Mouse (Mus musculus): ENCODE measurements around the gene Erbb4. TPM values are rescaled to one million over a fixed set of nuclear protein-coding genes. Genes with fewer than 3 reads are reported as not detected.

The Erbb4 gene
- polyA plus RNA-seq, 1 experiment from 2014 or later = 22.3 TPM

- no peaks in the 10 kb centered on the region for H3K4me1 ChIP-seq (ENCODE audit: control insufficient read depth, insufficient read depth, low read length)
- no peaks in the 10 kb centered on the region for H3K36me3 ChIP-seq (ENCODE audit: control insufficient read depth, insufficient read depth, low read length)
- DNase-seq = no peak
- no peak for ATAC-seq (ENCODE audit: low FRiP score, low TSS enrichment)
- H3K9ac ChIP-seq (replicated peaks; ENCODE audit: low read length) = no peak overlapping the region
- no peak overlapping the region for H3K4me2 ChIP-seq (ENCODE audit: low read length)
- no peaks in the 10 kb centered on the region for H3K27me3 ChIP-seq (ENCODE audit: control insufficient read depth, insufficient read depth, low read length)
- no peaks in the 10 kb centered on the region for H3K9me3 ChIP-seq (ENCODE audit: control insufficient read depth, low read length)
- H3K27ac ChIP-seq (replicated peaks; ENCODE audit: low read depth, low read length) = no peak overlapping the region
- H3K4me3 ChIP-seq (replicated peaks; ENCODE audit: low read depth, low read length) = no peak overlapping the region
- WGBS = 97% methylated on average over 2 of the region's 2 CpGs
Measured at GRCm38 (mm10) chr1:68979251-68979650, 128.6 kb downstream of the Erbb4 start.

- Histone ChIP-seq H3K27me3 (ENCODE audit: control insufficient read depth, insufficient read depth, low read length) (no peaks in the 10 kb centered on the region), H3K9ac (replicated peaks; ENCODE audit: low read length) (no peak overlapping the region), H3K9me3 (ENCODE audit: control insufficient read depth, low read length) (no peaks in the 10 kb centered on the region), H3K4me3 (replicated peaks; ENCODE audit: low read depth, low read length) (no peak overlapping the region), H3K27ac (replicated peaks; ENCODE audit: low read depth, low read length) (no peak overlapping the region), H3K4me2 (ENCODE audit: low read length) (no peak overlapping the region), H3K4me1 (ENCODE audit: control insufficient read depth, insufficient read depth, low read length) (no peaks in the 10 kb centered on the region), H3K36me3 (ENCODE audit: control insufficient read depth, insufficient read depth, low read length) (no peaks in the 10 kb centered on the region)
- ATAC-seq (ENCODE audit: low FRiP score, low TSS enrichment) = no peak
- WGBS = 93% methylated on average over 3 of the region's 3 CpGs
- DNase-seq = no peak
Measured at GRCm38 (mm10) chr1:68978571-68978970, 129.3 kb downstream of the Erbb4 start.

DNA sequence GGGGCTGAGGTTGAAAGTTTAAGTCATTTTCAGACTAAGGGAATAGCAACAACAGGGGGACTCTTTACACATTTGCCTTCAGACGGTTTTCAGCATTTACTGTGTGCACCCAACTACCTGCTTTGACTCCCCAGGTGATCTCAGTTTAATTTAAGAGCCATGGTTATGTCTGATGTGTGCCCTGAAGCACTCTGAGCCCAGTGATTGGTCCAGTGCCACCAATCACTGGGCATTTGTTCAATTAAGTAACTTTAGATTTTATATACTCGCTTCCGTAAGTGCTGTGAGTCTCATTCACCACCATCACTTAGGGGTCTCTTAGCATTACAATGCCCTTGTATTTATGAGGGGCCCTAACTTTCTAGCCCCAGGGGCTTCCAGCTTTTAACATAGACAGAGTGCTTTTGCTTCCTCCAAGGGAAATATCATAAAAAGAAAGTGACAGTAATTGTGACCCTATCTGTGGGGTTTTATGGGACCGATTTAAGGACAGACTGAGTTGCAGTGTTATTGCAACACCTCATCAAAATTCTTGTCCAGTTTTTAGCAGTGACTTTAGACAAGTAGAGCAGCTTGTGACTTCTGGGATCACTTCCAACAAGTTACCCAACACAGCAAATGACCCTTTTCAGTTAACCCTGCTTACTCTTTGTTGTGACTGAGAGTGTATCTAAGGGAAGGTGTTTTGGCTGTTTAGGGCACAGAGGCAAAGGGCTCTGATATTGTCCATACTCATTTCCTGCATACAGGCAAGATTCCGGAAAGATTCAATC, 134.3 kb downstream of the Erbb4 start:
- Histone ChIP-seq H3K4me3 (replicated peaks; ENCODE audit: low read depth, low read length) (no peak overlapping the region), H3K27me3 (ENCODE audit: control insufficient read depth, insufficient read depth, low read length) (no peaks in the 10 kb centered on the region), H3K27ac (replicated peaks; ENCODE audit: low read depth, low read length) (no peak overlapping the region), H3K4me2 (ENCODE audit: low read length) (no peak overlapping the region), H3K9me3 (ENCODE audit: control insufficient read depth, low read length) (no peaks in the 10 kb centered on the region), H3K36me3 (ENCODE audit: control insufficient read depth, insufficient read depth, low read length) (no peaks in the 10 kb centered on the region), H3K4me1 (ENCODE audit: control insufficient read depth, insufficient read depth, low read length) (no peaks in the 10 kb centered on the region), H3K9ac (replicated peaks; ENCODE audit: low read length) (no peak overlapping the region)
- no peak for DNase-seq
- 60% methylated on average over 5 of the region's 5 CpGs for WGBS
- ATAC-seq (ENCODE audit: low FRiP score, low TSS enrichment) = no peak

DNA sequence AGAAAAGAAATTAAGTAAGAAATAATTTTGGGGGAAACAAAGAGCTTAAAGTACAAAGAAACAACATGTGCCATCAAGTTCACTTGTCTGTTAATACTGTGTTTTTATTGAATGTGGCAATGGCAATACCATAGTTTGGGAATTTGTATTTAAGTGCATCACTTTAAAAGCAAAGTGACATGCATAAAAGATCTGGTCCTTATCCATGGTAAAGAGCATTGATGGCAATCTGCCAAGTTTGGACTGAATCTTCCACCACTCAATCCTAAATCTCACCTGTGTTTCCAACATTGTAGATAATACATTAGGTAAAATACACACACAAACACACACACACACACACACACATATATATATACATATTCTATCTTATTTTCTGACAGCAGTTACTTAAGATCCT, 143.7 kb downstream of the Erbb4 start:
- H3K4me2 ChIP-seq (ENCODE audit: low read length) = no peak overlapping the region

DNA sequence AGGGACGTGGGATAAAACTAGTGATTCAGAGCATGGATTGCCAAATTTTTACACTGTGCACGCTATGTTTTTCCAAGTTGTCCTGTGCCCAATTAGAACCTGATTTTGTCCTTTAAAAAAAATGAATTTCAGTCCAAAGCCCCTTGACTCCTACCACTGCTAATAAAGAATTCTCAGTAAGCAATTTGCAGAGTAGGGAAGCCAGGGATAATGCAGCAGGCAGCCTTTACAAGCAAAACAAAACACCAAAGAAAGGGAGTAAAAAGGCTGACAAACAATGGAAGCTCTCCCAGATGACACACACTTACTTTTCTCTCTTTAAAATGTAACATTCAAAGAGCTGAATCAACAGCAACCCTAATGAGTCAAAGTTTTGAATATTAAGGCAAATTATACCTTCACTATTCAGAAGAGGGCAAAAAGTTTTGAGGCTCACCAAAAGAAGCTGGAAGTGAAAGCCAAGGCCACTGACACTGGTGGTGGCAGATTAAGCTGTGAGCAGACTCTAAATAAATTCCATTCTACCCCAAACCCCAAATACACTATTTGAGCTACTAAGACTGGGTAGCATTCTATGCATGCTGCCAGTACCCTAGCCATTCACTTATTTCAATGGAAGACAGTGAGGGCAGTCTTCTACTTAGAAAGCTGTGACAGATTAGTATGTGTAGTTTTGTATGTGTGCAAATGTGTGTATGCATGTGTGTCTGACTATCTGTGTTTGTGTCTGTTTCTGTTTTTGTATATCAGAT, 146.3 kb downstream of the Erbb4 start:
- H3K9me3 ChIP-seq (ENCODE audit: control insufficient read depth, low read length) = no peaks in the 10 kb centered on the region
- no peak overlapping the region for H3K27ac ChIP-seq (replicated peaks; ENCODE audit: low read depth, low read length)
- H3K4me3 ChIP-seq (replicated peaks; ENCODE audit: low read depth, low read length) = no peak overlapping the region
- no peak overlapping the region for H3K9ac ChIP-seq (replicated peaks; ENCODE audit: low read length)
- peak; percentile 25 for DNase-seq
- ATAC-seq (ENCODE audit: low FRiP score, low TSS enrichment) = no peak
- H3K36me3 ChIP-seq (ENCODE audit: control insufficient read depth, insufficient read depth, low read length) = no peaks in the 10 kb centered on the region
- WGBS = 23% methylated on average over 2 of the region's 2 CpGs
- no peaks in the 10 kb centered on the region for H3K27me3 ChIP-seq (ENCODE audit: control insufficient read depth, insufficient read depth, low read length)
- no peaks in the 10 kb centered on the region for H3K4me1 ChIP-seq (ENCODE audit: control insufficient read depth, insufficient read depth, low read length)
- H3K4me2 ChIP-seq (ENCODE audit: low read length) = no peak overlapping the region

More for the DNA sequence above, 143.7 kb downstream of the Erbb4 start:
- H3K9me3 ChIP-seq (ENCODE audit: control insufficient read depth, low read length) = no peaks in the 10 kb centered on the region
- H3K27me3 ChIP-seq (ENCODE audit: control insufficient read depth, insufficient read depth, low read length) = no peaks in the 10 kb centered on the region
- no peaks in the 10 kb centered on the region for H3K4me1 ChIP-seq (ENCODE audit: control insufficient read depth, insufficient read depth, low read length)
- ATAC-seq (ENCODE audit: low FRiP score, low TSS enrichment) = no peak
- no peak overlapping the region for H3K27ac ChIP-seq (replicated peaks; ENCODE audit: low read depth, low read length)
- no peak overlapping the region for H3K9ac ChIP-seq (replicated peaks; ENCODE audit: low read length)
- no peaks in the 10 kb centered on the region for H3K36me3 ChIP-seq (ENCODE audit: control insufficient read depth, insufficient read depth, low read length)
- H3K4me3 ChIP-seq (replicated peaks; ENCODE audit: low read depth, low read length) = no peak overlapping the region
- DNase-seq = no peak

DNA sequence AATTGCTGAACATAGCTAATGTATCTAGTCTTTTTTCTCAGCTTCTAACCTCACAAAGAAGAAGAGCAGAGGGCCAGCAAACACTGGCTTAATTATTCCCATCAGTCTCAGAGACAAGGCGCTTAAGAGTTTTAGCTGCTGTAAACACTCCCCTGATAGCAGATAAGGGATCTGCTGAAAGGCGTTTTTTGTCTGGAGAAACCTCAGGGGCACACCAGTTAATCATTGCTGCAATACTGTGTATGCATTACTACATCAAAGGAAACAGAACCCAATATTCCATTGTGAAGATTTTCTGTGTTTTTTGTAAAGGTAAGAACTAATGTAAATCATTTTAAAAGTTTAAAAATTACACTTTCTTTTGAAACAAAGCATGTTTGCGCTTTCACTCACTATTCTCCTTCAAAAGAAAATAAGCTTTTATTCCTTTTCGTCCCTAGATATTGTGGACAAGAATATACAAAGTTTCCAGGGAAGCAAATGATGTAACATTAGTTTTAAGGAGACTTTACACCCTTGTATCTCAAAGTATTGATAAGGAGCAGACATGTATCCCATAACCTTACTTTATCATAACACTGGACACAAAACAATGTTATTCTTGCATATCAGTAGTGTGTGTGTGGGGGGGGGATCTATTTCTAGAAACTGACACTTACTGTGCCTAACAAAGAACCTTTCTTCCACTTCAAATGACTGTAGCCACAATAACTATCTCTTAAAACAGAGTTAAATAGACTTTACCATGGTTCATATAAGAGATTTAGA, 150.9 kb downstream of the Erbb4 start:
- Histone ChIP-seq H3K4me1 (ENCODE audit: control insufficient read depth, insufficient read depth, low read length) (no peaks in the 10 kb centered on the region), H3K36me3 (ENCODE audit: control insufficient read depth, insufficient read depth, low read length) (no peaks in the 10 kb centered on the region), H3K4me2 (ENCODE audit: low read length) (no peak overlapping the region), H3K27ac (replicated peaks; ENCODE audit: low read depth, low read length) (no peak overlapping the region), H3K9me3 (ENCODE audit: control insufficient read depth, low read length) (no peaks in the 10 kb centered on the region), H3K9ac (replicated peaks; ENCODE audit: low read length) (no peak overlapping the region), H3K27me3 (ENCODE audit: control insufficient read depth, insufficient read depth, low read length) (no peaks in the 10 kb centered on the region), H3K4me3 (replicated peaks; ENCODE audit: low read depth, low read length) (no peak overlapping the region)
- WGBS = 54% methylated on average over 4 of the region's 4 CpGs
- DNase-seq = no peak
- ATAC-seq (ENCODE audit: low FRiP score, low TSS enrichment) = no peak

DNA sequence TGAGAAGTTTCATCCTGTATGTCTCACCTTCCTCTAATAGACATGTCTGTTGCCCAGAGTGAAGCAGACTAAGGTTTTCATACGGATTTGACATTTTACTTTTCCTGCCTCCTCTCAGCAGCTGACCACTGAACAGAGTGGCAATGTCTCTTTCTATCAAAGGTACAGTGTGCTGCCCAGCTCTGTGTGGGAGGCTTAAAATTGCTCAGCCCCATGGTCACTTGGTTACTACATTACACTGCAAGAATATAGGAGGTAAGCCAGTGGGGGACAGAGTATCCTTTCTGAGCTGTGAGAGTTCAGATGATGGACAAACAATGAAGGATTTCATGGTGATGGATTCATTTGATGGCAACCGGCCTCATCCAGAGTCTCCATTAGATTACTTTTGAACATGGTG, 152.4 kb downstream of the Erbb4 start:
- Histone ChIP-seq H3K4me1 (ENCODE audit: control insufficient read depth, insufficient read depth, low read length) (no peaks in the 10 kb centered on the region), H3K4me3 (replicated peaks; ENCODE audit: low read depth, low read length) (no peak overlapping the region), H3K27me3 (ENCODE audit: control insufficient read depth, insufficient read depth, low read length) (no peaks in the 10 kb centered on the region), H3K9ac (replicated peaks; ENCODE audit: low read length) (no peak overlapping the region), H3K27ac (replicated peaks; ENCODE audit: low read depth, low read length) (no peak overlapping the region), H3K9me3 (ENCODE audit: control insufficient read depth, low read length) (no peaks in the 10 kb centered on the region), H3K4me2 (ENCODE audit: low read length) (no peak overlapping the region), H3K36me3 (ENCODE audit: control insufficient read depth, insufficient read depth, low read length) (no peaks in the 10 kb centered on the region)
- no peak for DNase-seq
- WGBS = 22% methylated on average over 2 of the region's 2 CpGs
- ATAC-seq (ENCODE audit: low FRiP score, low TSS enrichment) = no peak

GRCm38 (mm10) chr1:68943141-68943540, 164.7 kb downstream of the Erbb4 start:
- H3K27ac ChIP-seq (replicated peaks; ENCODE audit: low read depth, low read length) = no peak overlapping the region
- 23% methylated on average over 2 of the region's 2 CpGs for WGBS
- DNase-seq (peak; percentile 43), ATAC-seq (ENCODE audit: low FRiP score, low TSS enrichment) (no peak)
- no peak overlapping the region for H3K4me3 ChIP-seq (replicated peaks; ENCODE audit: low read depth, low read length)
- no peaks in the 10 kb centered on the region for H3K36me3 ChIP-seq (ENCODE audit: control insufficient read depth, insufficient read depth, low read length)
- no peak overlapping the region for H3K4me2 ChIP-seq (ENCODE audit: low read length)
- no peaks in the 10 kb centered on the region for H3K9me3 ChIP-seq (ENCODE audit: control insufficient read depth, low read length)
- no peaks in the 10 kb centered on the region for H3K4me1 ChIP-seq (ENCODE audit: control insufficient read depth, insufficient read depth, low read length)
- no peaks in the 10 kb centered on the region for H3K27me3 ChIP-seq (ENCODE audit: control insufficient read depth, insufficient read depth, low read length)
- H3K9ac ChIP-seq (replicated peaks; ENCODE audit: low read length) = no peak overlapping the region

Measured in midbrain, embryonic 14.5 days (tissue).